Mouse (Mus musculus) urinary bladder, postnatal 10 days (tissue): ENCODE results near the gene Fbxl20.
"Not testable (repeated sequence)": the region's sequence is repeated elsewhere in the genome, so short reads cannot be mapped to it uniquely, and the experiment has no call there.

Experiments
- DNase-seq: peaks from one replicate; pipeline ENCODE4 v3.0.0; 2022; ENCODE audit warnings: low spot score

The Fbxl20 gene

GRCm38 (mm10) chr11:98149786-98150624 is at the start of gene Fbxl20:
TSS of gene Fbxl20 (minus strand) at chr11:98150403.
- DNase-seq: peak; percentile 63

- peak; percentile 67 for DNase-seq
These were observed 43.0 kb upstream of the Fbxl20 start, which contains the start of gene Med1 for GRCm38 (mm10) chr11:98192901-98193805. TSS of gene Med1 (minus strand) at chr11:98193293.

- no peak for DNase-seq
These were observed 40.6 kb upstream of the Fbxl20 start for GRCm38 (mm10) chr11:98190820-98191219.

DNA sequence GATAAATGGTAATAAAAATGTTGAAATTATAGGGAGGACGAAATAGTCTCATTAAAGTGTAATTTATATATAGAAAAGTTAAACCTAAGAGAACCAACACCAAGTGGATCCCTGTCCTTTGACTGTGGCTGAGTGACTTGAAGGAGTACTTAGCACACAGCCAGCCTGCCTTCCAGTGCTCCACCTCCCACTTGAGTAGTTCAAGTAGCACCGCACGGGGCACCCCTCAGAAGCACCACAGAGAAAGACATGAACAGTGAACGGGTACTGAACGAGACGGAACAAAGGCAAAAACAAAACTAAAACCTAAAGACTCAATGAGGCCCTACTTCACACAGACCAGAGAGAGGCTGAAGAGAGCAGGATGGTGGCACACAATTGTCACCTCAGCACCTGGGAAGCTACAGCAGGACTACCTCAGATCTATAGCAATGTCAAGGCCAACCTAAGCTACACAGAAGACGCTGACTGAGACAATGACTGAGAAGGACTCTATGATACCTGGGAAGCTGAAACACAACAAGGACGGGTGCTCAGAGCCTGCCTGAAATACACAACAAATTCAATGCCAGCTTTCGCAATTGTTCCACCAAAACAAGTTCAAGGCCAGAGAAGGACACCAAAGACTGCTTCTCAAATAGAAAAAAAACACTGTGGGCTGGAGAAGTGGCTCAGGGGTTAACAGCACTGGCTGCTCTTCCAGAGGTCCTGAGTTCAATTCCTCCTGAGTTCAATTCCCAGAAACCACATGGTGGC is 37.6 kb upstream of the Fbxl20 start:
- no peak for DNase-seq

DNA sequence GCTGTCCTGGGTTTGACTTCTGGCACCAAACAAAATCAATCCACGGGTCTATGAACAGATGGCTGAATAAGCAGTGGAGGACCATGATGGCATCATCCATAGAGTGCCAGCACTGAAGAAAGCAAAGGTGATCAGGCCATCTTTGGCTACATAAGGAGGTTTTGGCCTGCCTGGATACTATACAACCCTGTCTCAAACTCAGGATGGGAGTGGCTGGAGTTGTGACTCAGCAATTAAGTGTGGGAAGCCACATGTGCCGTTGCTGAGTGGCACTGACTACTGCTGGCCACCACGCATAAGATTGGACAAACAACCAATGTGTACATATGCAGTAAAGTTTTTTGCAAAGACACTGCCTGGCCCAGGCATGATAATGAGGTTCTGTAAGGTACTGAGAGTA is 31.9 kb upstream of the Fbxl20 start:
- not testable (repeated sequence) for DNase-seq

GRCm38 (mm10) chr11:98168400-98168799 is 18.2 kb upstream of the Fbxl20 start:
- DNase-seq: no peak

DNA sequence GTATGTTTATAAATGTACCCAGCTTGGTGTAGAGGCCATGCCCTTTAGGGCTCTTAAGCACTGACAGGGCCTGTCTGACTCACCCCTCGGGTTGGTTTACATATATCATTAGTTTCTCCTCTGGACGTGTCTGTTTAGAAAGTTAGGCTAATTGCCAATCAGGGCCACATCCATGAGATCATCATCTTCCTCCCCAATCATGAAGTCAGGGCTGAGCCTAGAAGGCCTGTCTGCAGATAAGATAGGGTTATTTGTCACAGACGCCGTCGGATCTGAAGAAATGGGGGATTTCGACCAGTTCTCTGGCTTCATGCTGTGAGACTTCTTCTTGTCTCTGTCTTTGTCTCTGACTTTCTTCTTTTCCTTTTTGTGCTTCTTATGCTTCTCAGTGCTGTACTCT is 4.9 kb upstream of the Fbxl20 start:
- DNase-seq: no peak

DNA sequence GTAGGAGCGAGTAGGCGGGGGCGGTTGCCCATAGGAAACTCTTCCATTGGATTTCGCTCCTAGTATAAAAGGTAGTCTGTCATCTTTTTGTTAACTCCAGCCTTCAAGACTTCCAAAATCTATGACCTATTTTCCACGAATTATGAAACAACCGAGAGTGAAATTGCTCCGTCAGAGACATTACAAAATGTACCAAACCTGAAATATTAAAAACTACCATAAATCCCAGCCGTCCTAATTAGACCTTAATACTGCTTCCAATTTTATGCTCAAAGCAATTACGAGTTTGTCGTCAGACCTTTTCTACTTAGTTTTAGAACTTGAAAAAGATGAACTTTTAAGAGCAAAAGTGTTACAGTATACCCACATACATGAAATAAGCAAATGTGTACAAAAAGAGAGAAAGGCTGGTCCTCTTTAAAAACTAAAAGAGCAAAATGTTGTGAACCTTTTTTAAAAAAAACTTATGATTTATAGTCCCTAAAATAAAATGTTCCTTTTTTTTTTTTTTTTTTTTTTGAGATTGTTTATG is 488 bp upstream of the Fbxl20 start:
- no peak for DNase-seq

- DNase-seq: peak; percentile 85
These were observed 876 bp downstream of the Fbxl20 start for GRCm38 (mm10) chr11:98149304-98149750.

- DNase-seq: no peak
These were observed 1.5 kb downstream of the Fbxl20 start for GRCm38 (mm10) chr11:98148551-98149301.

GRCm38 (mm10) chr11:98145856-98146255 is 4.3 kb downstream of the Fbxl20 start:
- DNase-seq: no peak

GRCm38 (mm10) chr11:98142545-98142944 is 7.7 kb downstream of the Fbxl20 start:
- no peak for DNase-seq

DNA sequence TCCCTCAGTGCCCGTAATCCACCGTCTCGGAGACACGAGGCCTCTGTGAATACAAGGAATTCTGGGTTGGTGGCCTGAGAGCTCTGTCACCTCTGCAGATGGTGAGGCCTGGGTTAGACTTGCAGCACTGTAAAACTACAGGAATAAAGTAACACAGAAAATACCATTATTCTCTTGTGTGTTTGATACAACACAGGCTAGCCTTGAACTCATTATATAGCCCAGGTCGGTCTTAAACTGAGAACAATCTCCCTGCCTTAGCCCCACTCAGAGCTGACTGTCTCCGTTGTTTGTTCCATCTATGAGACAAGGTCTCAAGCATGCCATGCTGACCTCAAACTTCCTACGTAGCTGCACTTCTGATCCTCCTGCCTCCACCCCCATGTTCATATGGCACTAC is 11.3 kb downstream of the Fbxl20 start:
- DNase-seq: no peak

- DNase-seq: no peak
These were observed 12.4 kb downstream of the Fbxl20 start for GRCm38 (mm10) chr11:98137836-98138235.

DNA sequence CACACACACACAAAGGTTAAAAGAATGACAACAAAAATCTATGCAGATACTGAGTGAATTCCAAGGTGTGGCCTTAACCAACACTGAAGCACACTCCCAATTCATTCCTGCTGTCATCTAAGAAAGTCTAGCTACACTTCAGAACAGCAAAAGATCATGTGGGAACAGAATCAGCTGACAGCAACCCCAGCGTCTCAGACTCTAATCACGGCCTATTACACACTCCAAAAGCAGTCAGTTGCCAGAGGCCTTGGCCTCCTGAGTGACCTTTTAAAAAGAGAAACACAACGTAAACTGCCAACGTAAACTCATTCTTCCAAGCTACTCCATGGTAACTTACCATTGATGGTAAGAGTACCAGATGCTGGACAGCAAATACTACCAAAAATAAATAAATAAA is 15.3 kb downstream of the Fbxl20 start:
- no peak for DNase-seq

GRCm38 (mm10) chr11:98123424-98123823 is 26.8 kb downstream of the Fbxl20 start:
- no peak for DNase-seq

DNA sequence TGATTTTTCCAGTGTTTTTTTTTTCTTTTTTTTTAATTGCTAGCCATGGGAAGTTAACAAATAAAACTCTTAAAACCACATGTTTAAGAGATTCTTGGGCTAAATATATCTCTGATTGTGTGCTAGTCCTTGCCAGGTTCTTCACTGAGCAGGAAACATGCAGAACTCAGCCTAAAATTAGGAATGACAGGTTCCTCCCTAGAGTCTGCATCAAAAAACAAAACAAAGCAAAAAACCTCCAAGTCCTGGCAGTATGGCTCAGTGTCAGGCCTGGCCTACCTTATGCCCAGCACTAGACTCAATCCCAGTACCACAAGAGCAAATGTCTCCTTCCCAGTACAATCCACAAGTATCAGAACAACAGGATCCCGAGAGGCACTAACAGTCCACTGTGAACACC is 35.8 kb downstream of the Fbxl20 start:
- DNase-seq: no peak

GRCm38 (mm10) chr11:98113504-98113903 is 36.7 kb downstream of the Fbxl20 start:
- no peak for DNase-seq

DNA sequence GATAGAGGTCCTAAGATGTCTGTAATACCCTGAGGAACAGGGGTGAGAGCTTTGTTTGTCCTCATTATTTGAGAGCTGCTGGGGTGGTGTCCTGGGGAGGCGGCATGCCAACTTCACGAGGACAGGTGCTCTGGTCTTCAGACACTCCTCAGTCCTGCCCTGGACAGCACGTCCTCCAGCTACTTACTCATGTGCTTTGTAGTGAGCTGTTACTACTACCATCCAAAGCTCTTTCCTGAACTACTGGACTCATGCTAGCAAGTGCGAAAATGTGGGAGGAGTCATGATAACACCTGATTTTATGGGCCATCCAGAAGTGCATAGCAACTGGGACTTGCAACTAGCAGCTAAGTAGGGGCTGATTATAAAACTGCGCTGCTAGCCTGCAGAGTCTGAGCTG is 40.5 kb downstream of the Fbxl20 start:
- DNase-seq: no peak

- no peak for DNase-seq
These were observed 48.9 kb downstream of the Fbxl20 start for GRCm38 (mm10) chr11:98101332-98101731.

GRCm38 (mm10) chr11:98090583-98090982 is 59.6 kb downstream of the Fbxl20 start:
- no peak for DNase-seq
